Mouse (Mus musculus) E14TG2a.4 (cell line): ENCODE data around the gene Sync.

ENCODE experiments used
- CTCF ChIP-seq: conservative IDR thresholded peaks from 2 replicates; pipeline ENCODE4 v1.5.1; 2014; ENCODE audit warnings: low read length
- NANOG ChIP-seq: IDR thresholded peaks from 2 replicates; pipeline ENCODE4 v1.6.1; 2014; ENCODE audit warnings: borderline replicate concordance, low read length, mixed read lengths
- POU5F1 ChIP-seq: IDR thresholded peaks from 2 replicates; pipeline ENCODE4 v1.6.1; 2014; ENCODE audit warnings: low read length, borderline replicate concordance

- TF ChIP-seq CTCF (no peak), NANOG (no peak), POU5F1 (no peak)
Measured at GRCm38 (mm10) chr4:129286001-129286682, 1.3 kb upstream of the Sync start.
